Mouse (Mus musculus): Measurements from ENCODE around the gene Krt24. TPM values are rescaled to one million over a fixed set of nuclear protein-coding genes. Genes with fewer than 3 reads are reported as not detected.
A peak's percentile ranks its signal among the peaks of the same experiment; 100 is the strongest.

Gene Krt24
- polyA plus RNA-seq (2011; ENCODE audit: insufficient read length, low read depth, missing spikeins): not detected in 2 replicates

DNA sequence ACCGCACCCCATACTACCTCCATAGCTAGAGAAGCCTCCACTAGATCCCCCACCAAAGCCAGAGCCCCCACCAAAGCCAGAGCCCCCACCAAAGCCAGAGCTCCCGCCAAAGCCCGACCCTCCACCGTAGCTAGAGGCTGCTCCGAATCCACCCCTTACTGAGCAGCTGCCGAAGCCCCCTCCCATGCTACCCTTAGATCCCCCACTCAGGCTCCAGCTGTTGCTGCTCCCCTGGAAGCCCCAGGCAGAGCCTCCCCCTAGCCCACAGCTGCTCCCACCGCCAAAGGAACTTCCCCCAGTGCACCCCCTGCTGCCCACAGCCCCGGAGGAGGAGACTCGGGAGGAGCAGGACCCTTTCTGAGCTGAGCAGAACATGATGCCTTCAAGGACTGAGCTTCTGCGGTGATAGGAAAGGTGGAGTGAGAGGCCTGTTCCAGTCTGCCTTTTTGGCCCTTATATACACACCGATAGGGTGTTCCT is at the start of gene Krt24:
Gene Krt24 (minus strand): TSS at position 430 of the 480 bp plus-strand sequence.
- Histone ChIP-seq H3K4me1 (ENCODE audit: control insufficient read depth, insufficient read depth, low read length) (no peaks in the 10 kb centered on the region), H3K4me3 (ENCODE audit: insufficient read depth, low read length) (no peak within 1 kb of the TSS), H3K27ac (ENCODE audit: insufficient read depth, low read length) (no peak within 1 kb of the TSS)
- no peak for TF ChIP-seq POLR2A (IDR thresholded peaks at IDR 0.05; ENCODE audit: low read depth, low read length)
- TF ChIP-seq CTCF (IDR thresholded peaks at IDR 0.05; ENCODE audit: borderline replicate concordance, insufficient read depth, low read length): no peak

GRCm38 (mm10) chr11:99333426-99333825 is 48.4 kb upstream of the Krt24 start:
- no peaks in the 10 kb centered on the region for H3K4me1 ChIP-seq (ENCODE audit: control insufficient read depth, insufficient read depth, low read length)
- H3K27ac ChIP-seq (ENCODE audit: insufficient read depth, low read length): no peak overlapping the region
- TF ChIP-seq CTCF (IDR thresholded peaks at IDR 0.05; ENCODE audit: borderline replicate concordance, insufficient read depth, low read length): no peak
- no peak for TF ChIP-seq POLR2A (IDR thresholded peaks at IDR 0.05; ENCODE audit: low read depth, low read length)
- no peak overlapping the region for H3K4me3 ChIP-seq (ENCODE audit: insufficient read depth, low read length)

- H3K4me1 ChIP-seq (ENCODE audit: control insufficient read depth, insufficient read depth, low read length): no peaks in the 10 kb centered on the region
- H3K4me3 ChIP-seq (ENCODE audit: insufficient read depth, low read length): no peak overlapping the region
- no peak for TF ChIP-seq CTCF (IDR thresholded peaks at IDR 0.05; ENCODE audit: borderline replicate concordance, insufficient read depth, low read length)
- TF ChIP-seq POLR2A (IDR thresholded peaks at IDR 0.05; ENCODE audit: low read depth, low read length): no peak
- no peak overlapping the region for H3K27ac ChIP-seq (ENCODE audit: insufficient read depth, low read length)
Measured at GRCm38 (mm10) chr11:99329655-99330054, 44.6 kb upstream of the Krt24 start.

DNA sequence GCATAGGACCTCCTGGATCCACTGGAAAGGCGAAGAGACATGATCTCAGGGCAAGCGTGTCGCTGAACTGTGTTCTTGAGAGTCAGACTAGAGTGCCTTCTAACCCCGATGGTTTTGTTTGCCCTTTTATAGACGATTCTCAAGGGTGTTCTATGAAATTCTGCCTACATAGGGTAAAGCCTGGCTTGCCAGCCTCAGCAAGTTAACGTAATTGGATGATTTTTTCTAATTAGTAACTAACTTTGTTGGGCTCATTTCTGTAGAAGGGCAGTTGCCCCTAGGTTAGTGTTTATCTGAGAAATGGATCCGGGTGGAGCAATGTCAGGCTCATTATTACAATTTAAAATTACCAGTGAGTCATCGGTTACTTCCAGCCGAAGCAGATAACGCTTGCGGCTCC is 37.8 kb upstream of the Krt24 start, which contains the start of gene Krt25:
Gene Krt25 (minus strand): TSS at position 101 of the 400 bp plus-strand sequence.
- TF ChIP-seq CTCF (IDR thresholded peaks at IDR 0.05; ENCODE audit: borderline replicate concordance, insufficient read depth, low read length): no peak
- TF ChIP-seq POLR2A (IDR thresholded peaks at IDR 0.05; ENCODE audit: low read depth, low read length): no peak
- H3K4me1 ChIP-seq (ENCODE audit: control insufficient read depth, insufficient read depth, low read length): no peaks in the 10 kb centered on the region
- H3K27ac ChIP-seq (ENCODE audit: insufficient read depth, low read length): no peak within 1 kb of the TSS
- H3K4me3 ChIP-seq (ENCODE audit: insufficient read depth, low read length): no peak within 1 kb of the TSS

DNA sequence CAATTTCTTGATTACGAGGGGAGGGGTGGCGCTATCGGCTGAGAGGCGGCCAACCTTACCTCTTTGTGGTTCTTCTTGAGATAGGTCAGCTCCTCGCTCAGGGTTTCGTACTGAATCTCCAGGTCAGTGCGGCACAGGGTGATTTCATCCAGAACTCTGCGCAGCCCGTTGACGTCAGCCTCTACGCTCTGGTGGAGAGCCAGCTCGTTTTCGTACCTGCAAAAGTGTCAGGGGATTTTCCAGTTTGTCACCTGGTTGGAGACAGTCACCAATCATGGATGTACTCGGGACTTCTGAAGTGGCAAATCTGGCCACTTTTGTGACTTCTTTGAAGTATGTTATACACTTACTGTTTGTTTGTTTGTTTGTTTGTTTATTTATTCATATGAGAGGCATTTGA is 36.0 kb upstream of the Krt24 start:
- Histone ChIP-seq H3K27ac (ENCODE audit: insufficient read depth, low read length) (no peak overlapping the region), H3K4me1 (ENCODE audit: control insufficient read depth, insufficient read depth, low read length) (no peaks in the 10 kb centered on the region), H3K4me3 (ENCODE audit: insufficient read depth, low read length) (no peak overlapping the region)
- TF ChIP-seq CTCF (IDR thresholded peaks at IDR 0.05; ENCODE audit: borderline replicate concordance, insufficient read depth, low read length) (no peak), POLR2A (IDR thresholded peaks at IDR 0.05; ENCODE audit: low read depth, low read length) (no peak)

DNA sequence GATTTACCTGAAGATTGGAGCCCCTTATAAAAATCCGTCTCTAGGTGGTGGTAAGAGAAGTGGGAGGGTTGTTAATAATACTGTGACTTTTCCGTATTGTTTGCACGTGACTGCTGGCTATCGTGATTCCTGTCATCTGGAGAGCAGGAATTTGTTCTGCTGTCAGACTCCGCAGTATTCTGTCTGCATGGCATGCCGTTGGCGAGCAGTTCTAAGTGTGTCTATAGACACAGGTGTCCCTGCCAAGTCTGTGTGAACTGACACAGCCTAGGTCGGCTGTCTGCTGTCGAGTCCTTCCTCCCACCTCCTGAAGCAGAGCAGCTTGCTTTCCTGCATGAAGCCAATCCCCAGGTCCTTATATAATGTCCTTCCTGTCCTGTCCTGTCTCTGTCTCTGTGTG is 34.1 kb upstream of the Krt24 start:
- no peak overlapping the region for H3K4me3 ChIP-seq (ENCODE audit: insufficient read depth, low read length)
- H3K4me1 ChIP-seq (ENCODE audit: control insufficient read depth, insufficient read depth, low read length): no peaks in the 10 kb centered on the region
- TF ChIP-seq POLR2A (IDR thresholded peaks at IDR 0.05; ENCODE audit: low read depth, low read length) (no peak), CTCF (IDR thresholded peaks at IDR 0.05; ENCODE audit: borderline replicate concordance, insufficient read depth, low read length) (no peak)
- no peak overlapping the region for H3K27ac ChIP-seq (ENCODE audit: insufficient read depth, low read length)

- TF ChIP-seq POLR2A (IDR thresholded peaks at IDR 0.05; ENCODE audit: low read depth, low read length): no peak
- no peak for TF ChIP-seq CTCF (IDR thresholded peaks at IDR 0.05; ENCODE audit: borderline replicate concordance, insufficient read depth, low read length)
- H3K4me3 ChIP-seq (ENCODE audit: insufficient read depth, low read length): no peak overlapping the region
- no peaks in the 10 kb centered on the region for H3K4me1 ChIP-seq (ENCODE audit: control insufficient read depth, insufficient read depth, low read length)
- H3K27ac ChIP-seq (ENCODE audit: insufficient read depth, low read length): no peak overlapping the region
Measured at GRCm38 (mm10) chr11:99316543-99316942, 31.5 kb upstream of the Krt24 start.

GRCm38 (mm10) chr11:99314594-99314993 is 29.5 kb upstream of the Krt24 start:
- Histone ChIP-seq H3K27ac (ENCODE audit: insufficient read depth, low read length) (no peak overlapping the region), H3K4me1 (ENCODE audit: control insufficient read depth, insufficient read depth, low read length) (no peaks in the 10 kb centered on the region)
- TF ChIP-seq CTCF (IDR thresholded peaks at IDR 0.05; ENCODE audit: borderline replicate concordance, insufficient read depth, low read length): no peak
- TF ChIP-seq POLR2A (IDR thresholded peaks at IDR 0.05; ENCODE audit: low read depth, low read length): no peak

GRCm38 (mm10) chr11:99310882-99311281 is 25.8 kb upstream of the Krt24 start:
- no peak overlapping the region for H3K27ac ChIP-seq (ENCODE audit: insufficient read depth, low read length)
- TF ChIP-seq POLR2A (IDR thresholded peaks at IDR 0.05; ENCODE audit: low read depth, low read length) (no peak), CTCF (IDR thresholded peaks at IDR 0.05; ENCODE audit: borderline replicate concordance, insufficient read depth, low read length) (no peak)
- H3K4me1 ChIP-seq (ENCODE audit: control insufficient read depth, insufficient read depth, low read length): no peaks in the 10 kb centered on the region
- no peak overlapping the region for H3K4me3 ChIP-seq (ENCODE audit: insufficient read depth, low read length)

More at GRCm38 (mm10) chr11:99314594-99314993, 29.5 kb upstream of the Krt24 start:
- no peak overlapping the region for H3K4me3 ChIP-seq (ENCODE audit: insufficient read depth, low read length)

GRCm38 (mm10) chr11:99307579-99307978 is 22.5 kb upstream of the Krt24 start:
- H3K4me3 ChIP-seq (ENCODE audit: insufficient read depth, low read length): no peak overlapping the region
- H3K27ac ChIP-seq (ENCODE audit: insufficient read depth, low read length): no peak overlapping the region
- TF ChIP-seq CTCF (IDR thresholded peaks at IDR 0.05; ENCODE audit: borderline replicate concordance, insufficient read depth, low read length): 0 out of 2 replicates have a peak, but pooled peaks have one; percentile 24
- no peak for TF ChIP-seq POLR2A (IDR thresholded peaks at IDR 0.05; ENCODE audit: low read depth, low read length)
- no peaks in the 10 kb centered on the region for H3K4me1 ChIP-seq (ENCODE audit: control insufficient read depth, insufficient read depth, low read length)
